Comparison of ENCODE assay signal across 8 mouse cellular contexts in genomic region chr7:68129546-68130253, GRCm38 (mm10).
DNase-seq lines count a peak whose midpoint lies in the region; ATAC-seq and TF ChIP-seq lines count a peak whose summit lies in the region.

No protein-coding gene starts in this region.

- DNase-seq in c-Kit-positive CD71-negative TER-119-negative erythroid progenitor cells, embryonic 14.5 days (ENCODE audit: low read depth): peak; percentile 93
- DNase-seq in forebrain, embryonic 11.5 days (ENCODE audit: low spot score): peak; percentile 92
- DNase-seq in heart, postnatal 0 days (ENCODE audit: low spot score): peak; percentile 80
- peak; percentile 93 for DNase-seq in large intestine, adult 2 months (ENCODE audit: low read depth, low spot score)
- DNase-seq in liver, postnatal 0 days: peak; percentile 89
- DNase-seq in testis, postnatal 10 days (ENCODE audit: low spot score): peak; percentile 91

- H3K36me3 ChIP-seq in forebrain, embryonic 11.5 days (ENCODE audit: control insufficient read depth, insufficient read depth, low read length): no peaks in the 10 kb centered on the region
- H3K36me3 ChIP-seq in heart, postnatal 0 days (replicated peaks; ENCODE audit: control insufficient read depth, insufficient read depth, low read length): no peaks in the 10 kb centered on the region
- no peaks in the 10 kb centered on the region for H3K36me3 ChIP-seq in liver, postnatal 0 days (replicated peaks; ENCODE audit: insufficient read depth, low read length)
- no peaks in the 10 kb centered on the region for H3K36me3 ChIP-seq in neural tube, embryonic 14.5 days (ENCODE audit: control insufficient read depth, insufficient read depth, low read length)

- H3K9ac ChIP-seq in forebrain, embryonic 11.5 days (ENCODE audit: low read length): peak overlapping the region; percentile 61
- peak overlapping the region; percentile 64 for H3K9ac ChIP-seq in heart, postnatal 0 days (replicated peaks; ENCODE audit: low read depth, low read length)
- peak overlapping the region; percentile 66 for H3K9ac ChIP-seq in liver, postnatal 0 days (replicated peaks)
- peak overlapping the region; percentile 72 for H3K9ac ChIP-seq in neural tube, embryonic 14.5 days (replicated peaks; ENCODE audit: low read depth, low read length)

- H3K27me3 ChIP-seq in forebrain, embryonic 11.5 days (ENCODE audit: control insufficient read depth, insufficient read depth, low read length): no peaks in the 10 kb centered on the region
- H3K27me3 ChIP-seq in heart, postnatal 0 days (ENCODE audit: control insufficient read depth, insufficient read depth, low read length): no peaks in the 10 kb centered on the region
- H3K27me3 ChIP-seq in liver, postnatal 0 days (ENCODE audit: insufficient read depth, low read length): peaks cover 46% of the 10 kb centered on the region
- H3K27me3 ChIP-seq in neural tube, embryonic 14.5 days (ENCODE audit: control insufficient read depth, insufficient read depth, low read length): no peaks in the 10 kb centered on the region

- peak; percentile 10 for ATAC-seq in CD4-positive, CD25-positive, alpha-beta regulatory T cell, adult 4 months
- ATAC-seq in forebrain, embryonic 11.5 days (replicated peaks; ENCODE audit: low FRiP score): peak; percentile 49
- ATAC-seq in heart, postnatal 0 days (ENCODE audit: insufficient read depth, low read depth): peak; percentile 34; the same call in 1 of the 2 replicates
- peak; percentile 37 for ATAC-seq in liver, postnatal 0 days
- ATAC-seq in neural tube, embryonic 14.5 days (ENCODE audit: low read depth): peak; percentile 74

- peak; percentile 50; the same call in 1 of the 2 replicates for TF ChIP-seq EP300 in heart, postnatal 0 days (IDR thresholded peaks at IDR 0.05; ENCODE audit: low read depth)
- TF ChIP-seq EP300 in liver, postnatal 0 days (IDR thresholded peaks at IDR 0.05; ENCODE audit: low read depth): no peak; the same call in 1 of the 2 replicates

- peak overlapping the region; percentile 78 for H3K27ac ChIP-seq in forebrain, embryonic 11.5 days (ENCODE audit: low read depth, low read length)
- peak overlapping the region; percentile 91 for H3K27ac ChIP-seq in heart, postnatal 0 days (ENCODE audit: low read depth)
- peak overlapping the region; percentile 88 for H3K27ac ChIP-seq in liver, postnatal 0 days (ENCODE audit: low read depth)
- H3K27ac ChIP-seq in neural tube, embryonic 14.5 days (ENCODE audit: low read depth, low read length): peak overlapping the region; percentile 97

- peaks cover 10% of the 10 kb centered on the region; the same call in 1 of the 2 replicates for H3K4me1 ChIP-seq in forebrain, embryonic 11.5 days (replicated peaks; ENCODE audit: control insufficient read depth, insufficient read depth, low read length)
- H3K4me1 ChIP-seq in heart, postnatal 0 days (ENCODE audit: control insufficient read depth, insufficient read depth): peaks cover 36% of the 10 kb centered on the region
- H3K4me1 ChIP-seq in liver, postnatal 0 days (ENCODE audit: insufficient read depth): peaks cover 22% of the 10 kb centered on the region
- H3K4me1 ChIP-seq in neural tube, embryonic 14.5 days (ENCODE audit: control insufficient read depth, insufficient read depth, low read length): peaks cover 38% of the 10 kb centered on the region

- no peak for TF ChIP-seq CTCF in heart, postnatal 0 days (IDR thresholded peaks at IDR 0.05; ENCODE audit: low read depth)
- TF ChIP-seq CTCF in liver, postnatal 0 days (IDR thresholded peaks at IDR 0.05; ENCODE audit: low read depth): no peak

- WGBS in forebrain, embryonic 11.5 days: 3% methylated on average over 19 of the region's 19 CpGs
- WGBS in heart, postnatal 0 days: 2% methylated on average over 19 of the region's 19 CpGs
- under 1% methylated on average over 19 of the region's 19 CpGs for WGBS in large intestine, adult 2 months
- 1% methylated on average over 19 of the region's 19 CpGs for WGBS in liver, postnatal 0 days (ENCODE audit: insufficient replicate concordance)
- WGBS in neural tube, embryonic 14.5 days: under 1% methylated on average over 19 of the region's 19 CpGs

- H3K9me3 ChIP-seq in forebrain, embryonic 11.5 days (ENCODE audit: control insufficient read depth, low read length): no peaks in the 10 kb centered on the region
- H3K9me3 ChIP-seq in heart, postnatal 0 days (replicated peaks; ENCODE audit: control insufficient read depth, low read length): no peaks in the 10 kb centered on the region
- no peaks in the 10 kb centered on the region for H3K9me3 ChIP-seq in liver, postnatal 0 days (ENCODE audit: low read length)
- no peaks in the 10 kb centered on the region for H3K9me3 ChIP-seq in neural tube, embryonic 14.5 days (ENCODE audit: control insufficient read depth, low read length)

- H3K4me2 ChIP-seq in forebrain, embryonic 11.5 days (ENCODE audit: low read depth, low read length, severe bottlenecking): peak overlapping the region; percentile 82
- peak overlapping the region; percentile 85 for H3K4me2 ChIP-seq in heart, postnatal 0 days (ENCODE audit: low read depth, low read length)
- peak overlapping the region; percentile 73 for H3K4me2 ChIP-seq in liver, postnatal 0 days (ENCODE audit: low read depth, low read length)
- peak overlapping the region; percentile 82 for H3K4me2 ChIP-seq in neural tube, embryonic 14.5 days (ENCODE audit: low read depth, low read length)

- H3K4me3 ChIP-seq in forebrain, embryonic 11.5 days (ENCODE audit: low read depth, low read length): peak overlapping the region; percentile 71
- H3K4me3 ChIP-seq in heart, postnatal 0 days (ENCODE audit: low read depth, low read length): peak overlapping the region; percentile 56
- peak overlapping the region; percentile 56 for H3K4me3 ChIP-seq in liver, postnatal 0 days (ENCODE audit: low read depth, low read length)
- peak overlapping the region; percentile 53 for H3K4me3 ChIP-seq in neural tube, embryonic 14.5 days (ENCODE audit: low read depth, low read length)

Comparison
In these comparisons a context has a peak if more than half of its experiments do, and no peak if none do; other contexts are left out.
1. Peak in every context shown above with its lines: DNase-seq, ATAC-seq, H3K4me3 ChIP-seq and H3K27ac ChIP-seq.
2. ATAC-seq: peak in every context shown above with its lines; median percentile 74 in neural tube, embryonic 14.5 days; 49 in forebrain, embryonic 11.5 days; 37 in liver, postnatal 0 days; 34 in heart, postnatal 0 days; 10 in CD4-positive, CD25-positive, alpha-beta regulatory T cell, adult 4 months.